Mouse (Mus musculus): ENCODE results near the gene Wdhd1.

- TF ChIP-seq MAX (IDR thresholded peaks at IDR 0.05), result no peak
- no peak for TF ChIP-seq CTCF (IDR thresholded peaks at IDR 0.05; ENCODE audit: control insufficient read depth, insufficient read depth, insufficient read length)
- TF ChIP-seq USF1 (IDR thresholded peaks at IDR 0.05; ENCODE audit: low read depth), result no peak
- no peak for TF ChIP-seq MYOD1 (IDR thresholded peaks at IDR 0.05; ENCODE audit: control insufficient read depth, insufficient read length, low read depth)
- no peak for TF ChIP-seq FOSL1 (IDR thresholded peaks at IDR 0.05; ENCODE audit: insufficient read depth, low read length, poor library complexity, severe bottlenecking)
- TF ChIP-seq CEBPB (IDR thresholded peaks at IDR 0.05; ENCODE audit: low read depth), result no peak
Measured at GRCm38 (mm10) chr14:47294136-47294535, 17.5 kb upstream of the Wdhd1 start.

Measured in C2C12 (cell line).